Mouse (Mus musculus) cerebellum, adult 11 months (tissue): ENCODE measurements at regions not wholly inside any gene's neighbourhood (a gene's known extent, or its start where the extent isn't known, plus 50 kb on each side); places are given as distances from the start of the nearest gene placed in this dataset.

ENCODE experiments used
- DNase-seq: peaks from one replicate; pipeline ENCODE4 v3.0.0; 2022

DNA sequence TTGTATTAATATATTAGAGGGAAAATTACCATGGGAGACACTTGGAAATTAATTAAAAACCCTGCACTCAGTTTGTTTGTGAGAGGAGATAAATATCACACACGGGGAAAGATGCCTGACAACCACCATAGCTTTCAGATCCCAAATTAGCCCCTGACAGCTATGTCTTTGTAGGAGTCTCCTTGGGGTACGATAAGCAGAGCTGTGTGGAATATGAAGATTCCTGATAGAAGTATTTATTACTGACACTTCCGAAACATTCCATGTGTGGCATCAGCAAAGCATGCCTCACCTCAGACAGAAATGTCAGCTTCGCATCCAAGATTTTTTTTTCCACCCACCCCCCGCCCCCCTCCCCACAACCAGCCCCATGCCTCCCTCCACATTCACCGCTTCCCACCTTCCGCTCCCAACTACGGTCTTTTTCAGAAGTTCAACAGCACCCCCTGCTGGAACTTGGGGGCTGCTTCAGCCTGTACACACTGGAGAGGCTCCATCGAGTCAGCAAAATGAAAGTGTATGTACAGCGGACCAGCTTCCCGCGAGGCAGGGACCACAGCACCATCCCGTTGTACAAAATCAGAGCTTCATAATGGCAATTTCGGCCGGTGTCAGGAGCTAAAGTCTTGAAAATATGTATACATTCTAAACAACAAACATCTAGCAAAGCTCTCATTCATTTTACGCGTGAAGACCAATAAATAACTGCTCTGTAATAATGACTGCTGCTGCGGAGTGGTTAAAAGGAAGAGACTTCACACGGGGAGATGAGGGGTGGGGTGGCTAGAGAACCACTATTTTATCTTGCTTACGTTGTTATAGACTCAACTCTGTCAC, 66.7 kb downstream of the Rwdd3 start:
- peak; percentile 65 for DNase-seq

DNA sequence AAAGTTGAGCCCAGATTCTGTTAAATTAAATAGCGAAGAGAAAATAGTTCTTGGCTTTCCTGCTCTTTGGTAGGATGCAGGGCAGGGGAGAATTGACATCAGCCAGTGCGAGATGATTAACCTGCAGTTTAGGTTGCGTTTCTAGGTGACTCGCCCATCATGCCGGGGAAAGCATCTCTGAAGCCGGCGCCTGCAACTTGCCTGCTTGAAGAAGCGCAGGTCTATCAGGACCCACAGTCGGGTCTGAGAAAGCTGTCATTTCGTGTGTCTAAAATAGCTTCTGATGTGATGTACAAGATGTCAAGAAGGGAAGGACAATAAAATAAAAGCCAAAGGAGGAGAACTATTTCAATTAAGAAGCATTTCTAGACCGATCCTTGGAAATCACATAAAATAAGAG, 68.6 kb downstream of the Rwdd3 start:
- DNase-seq, result no peak

DNA sequence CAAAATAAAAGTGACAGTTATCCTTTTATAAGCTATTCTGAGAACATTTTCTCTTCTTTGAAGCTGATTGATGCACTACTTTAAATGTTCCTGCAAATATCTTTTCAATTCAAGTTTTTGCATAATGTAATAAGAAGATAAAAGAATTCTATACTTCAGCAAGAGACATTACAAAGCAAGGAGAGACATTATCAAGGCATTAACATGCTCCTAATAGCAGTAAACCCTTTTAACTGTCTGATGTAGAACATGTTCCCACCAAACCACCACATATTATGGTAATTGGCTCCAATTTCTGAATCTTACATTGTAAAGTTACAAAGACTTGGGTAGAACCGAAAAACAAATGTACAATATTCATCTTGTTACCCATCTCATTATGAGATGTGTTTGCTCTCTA, 69.4 kb downstream of the Rwdd3 start:
- no peak for DNase-seq

DNA sequence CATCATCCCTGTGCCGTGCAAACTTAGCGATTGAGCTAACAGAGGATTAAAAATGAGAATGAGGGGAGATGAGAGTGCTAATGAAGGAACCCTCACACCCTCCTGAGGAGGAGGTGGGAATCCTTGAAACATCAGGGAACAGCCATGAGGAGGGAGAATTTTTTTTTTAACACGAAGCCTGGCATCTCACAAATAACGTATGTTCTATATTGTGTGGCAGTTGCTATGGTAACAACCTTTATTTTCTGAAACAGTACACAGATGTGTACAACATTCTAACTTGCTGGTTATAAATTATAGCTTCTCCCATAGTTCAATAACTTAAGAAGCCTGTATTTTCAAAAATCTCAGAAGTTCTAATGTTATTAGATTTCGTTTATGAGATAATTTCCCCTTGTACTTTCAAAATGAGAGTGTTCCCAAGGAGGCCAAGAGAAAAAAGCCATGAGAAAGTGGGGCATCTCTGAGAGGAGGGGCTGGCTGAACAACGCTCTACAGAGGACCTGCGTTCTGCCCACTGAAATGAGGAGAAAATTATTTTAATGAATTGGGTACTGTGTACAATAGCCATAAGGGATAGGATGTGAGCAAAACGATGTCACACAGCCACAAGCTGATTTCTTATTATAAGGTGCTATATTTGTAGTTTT, 71.2 kb downstream of the Rwdd3 start:
- no peak for DNase-seq

DNA sequence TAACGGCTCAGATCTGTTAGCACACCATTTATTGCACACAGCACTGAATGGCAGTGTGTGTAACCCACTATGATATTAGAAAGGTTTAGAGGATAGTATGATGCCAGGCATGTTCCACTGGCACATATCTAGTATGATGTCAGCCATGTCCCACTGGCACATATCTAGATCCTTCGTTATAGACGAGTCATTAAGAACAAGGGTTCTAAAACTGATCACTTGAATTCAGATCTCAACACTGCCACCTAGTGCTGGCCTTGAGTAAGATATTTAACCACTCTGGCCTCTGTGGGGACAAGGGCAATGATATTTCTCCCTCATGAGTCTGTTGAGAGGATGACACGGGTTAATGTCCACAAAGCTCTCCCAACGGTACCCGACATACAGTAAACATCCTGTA, 78.0 kb downstream of the Rwdd3 start:
- DNase-seq, result peak; percentile 62

DNA sequence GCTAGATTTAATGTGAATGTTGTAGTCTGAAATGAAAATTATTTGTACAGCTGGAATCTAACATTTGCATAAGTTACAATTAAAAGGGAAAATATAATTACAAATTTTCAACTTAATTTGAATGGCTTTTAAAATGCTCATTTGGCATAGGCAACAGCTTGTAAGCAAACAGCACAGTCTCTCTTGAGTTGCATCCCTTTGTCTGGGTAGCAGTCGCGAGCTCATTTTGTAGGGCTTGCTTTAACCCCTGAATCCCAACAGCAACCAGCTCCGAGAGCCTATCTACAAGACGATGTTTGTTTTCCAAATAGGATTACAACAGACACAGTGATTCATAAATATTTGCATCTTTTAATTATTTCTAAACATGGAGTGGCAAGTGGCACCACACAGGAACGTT, 82.8 kb downstream of the Rwdd3 start:
- no peak for DNase-seq

DNA sequence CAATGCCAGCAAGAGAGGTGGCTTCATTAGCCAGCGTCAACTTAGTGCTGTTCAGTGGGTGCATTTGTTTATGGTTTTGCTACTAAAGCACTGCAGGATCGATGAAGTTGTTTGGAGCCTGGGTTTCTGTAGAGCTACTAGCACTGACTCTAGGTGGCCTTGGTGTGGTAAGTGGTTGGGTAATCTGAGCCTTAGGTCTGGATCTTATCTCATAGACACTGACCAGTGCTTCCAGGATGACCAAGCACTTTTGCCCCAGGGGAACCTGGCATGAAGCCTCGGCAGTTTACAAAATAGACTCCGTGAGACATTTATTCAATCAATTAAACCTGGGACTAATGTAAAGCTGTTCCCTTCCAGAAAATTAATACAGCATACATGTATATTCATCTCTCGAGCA, 102.8 kb downstream of the Rwdd3 start:
- DNase-seq, result no peak

DNA sequence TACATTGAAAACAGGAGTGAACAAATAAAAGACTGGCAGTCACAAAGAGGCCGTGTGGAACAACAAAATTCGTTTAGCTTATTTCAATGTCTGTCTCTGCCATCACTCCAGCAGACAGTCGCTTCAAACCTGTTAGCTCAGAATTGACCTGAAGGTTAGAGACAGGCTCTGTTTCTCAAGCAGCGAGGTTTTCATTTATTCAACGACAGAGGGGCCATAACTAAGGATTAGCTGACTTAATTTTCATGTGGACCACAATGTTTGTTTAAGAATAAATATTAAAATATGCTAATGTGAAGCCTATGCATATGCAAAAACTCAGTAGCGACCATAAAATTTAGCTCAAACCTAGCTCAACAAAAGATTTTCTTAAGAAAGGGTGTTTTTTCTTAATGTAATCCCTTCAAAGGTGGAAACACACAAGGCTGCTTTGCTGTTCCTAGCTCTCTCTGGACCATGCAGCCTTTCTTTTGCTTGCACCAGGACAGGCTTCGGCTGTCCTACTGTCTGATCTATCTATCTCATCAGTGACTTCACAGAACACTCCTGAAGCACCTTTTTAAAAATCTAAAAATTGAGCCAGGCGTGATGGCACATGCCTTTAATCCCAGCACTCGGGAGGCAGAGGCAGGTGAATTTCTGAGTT, 135.5 kb downstream of the Rwdd3 start:
- no peak for DNase-seq

DNA sequence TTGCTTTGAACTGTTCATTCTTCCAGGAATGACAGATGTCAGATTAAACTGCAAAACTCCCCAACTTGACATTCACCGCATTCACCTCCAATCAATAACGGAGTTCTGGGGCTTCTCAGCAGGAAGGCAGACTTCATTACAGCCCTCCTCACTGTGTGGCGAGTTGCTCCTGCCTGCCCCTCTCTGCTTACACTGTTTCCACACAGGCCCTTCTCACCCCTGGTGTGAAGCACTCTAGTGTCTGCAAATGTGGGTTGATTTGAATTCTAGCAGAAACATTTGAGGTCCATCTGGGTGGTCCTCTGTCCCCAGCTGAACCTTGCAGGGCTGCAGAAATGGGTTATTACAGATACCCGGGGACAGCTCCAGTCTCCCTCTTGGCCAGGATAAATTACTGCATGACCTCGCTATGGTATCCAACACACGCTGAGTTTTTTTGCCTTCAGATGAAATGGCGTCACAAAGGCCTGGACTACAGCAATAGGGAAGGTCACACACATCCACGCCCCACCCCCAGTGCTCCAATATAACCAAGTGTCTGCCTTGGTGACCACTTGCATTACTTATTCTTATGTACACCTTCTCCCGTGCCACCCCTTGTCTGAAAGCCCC, 145.8 kb downstream of the Rwdd3 start:
- no peak for DNase-seq

DNA sequence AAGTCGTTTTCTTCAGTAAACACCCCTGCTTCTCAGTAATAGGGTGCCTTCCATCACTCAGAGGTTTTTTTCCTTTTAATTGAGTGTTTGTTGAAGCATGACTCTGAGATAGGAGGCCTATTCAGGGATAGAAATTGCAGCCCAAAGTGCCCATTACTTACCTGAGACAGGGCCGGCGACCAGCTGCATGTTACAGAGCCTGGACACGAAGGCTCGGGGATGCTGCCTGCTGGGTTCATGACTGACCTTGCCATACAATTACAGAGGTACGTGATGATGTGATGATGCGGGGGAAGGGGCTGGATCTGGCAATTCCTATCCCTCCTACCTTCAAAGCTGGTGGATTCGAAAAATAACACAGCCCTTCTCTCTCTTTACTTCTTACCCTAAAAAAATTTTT, 146.7 kb downstream of the Rwdd3 start:
- no peak for DNase-seq

DNA sequence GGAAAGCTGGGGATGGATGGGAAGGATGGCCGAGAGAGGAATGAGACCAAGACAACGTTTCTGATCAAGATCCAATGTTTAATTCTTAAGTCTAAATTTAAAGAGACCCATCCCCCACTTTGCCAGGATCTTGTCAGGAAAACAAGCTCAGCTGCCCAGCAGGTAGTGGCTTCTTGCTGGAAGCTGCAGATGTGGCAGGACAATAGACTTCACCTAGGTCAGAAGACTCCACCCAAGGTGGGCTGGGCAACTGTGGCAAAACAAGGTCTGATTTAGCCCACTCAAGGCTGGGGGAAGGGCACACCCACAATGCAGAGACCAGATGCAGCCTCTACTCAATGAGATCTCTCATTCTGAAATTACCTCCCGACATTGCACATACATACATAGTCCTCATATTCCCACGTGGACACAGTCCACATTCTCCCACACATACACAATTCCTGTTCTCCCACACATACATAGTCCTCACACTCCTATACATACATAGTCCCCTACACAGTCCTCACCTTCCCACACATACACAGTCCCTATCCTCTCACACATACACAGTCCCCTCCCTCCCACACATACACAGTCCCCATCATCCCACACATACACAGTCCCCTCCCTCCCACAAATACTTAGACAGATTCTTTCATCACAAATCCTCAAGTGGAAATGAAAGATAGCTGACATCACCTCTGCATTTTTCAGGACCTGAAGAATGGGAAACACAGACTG, 150.2 kb downstream of the Rwdd3 start:
- no peak for DNase-seq

DNA sequence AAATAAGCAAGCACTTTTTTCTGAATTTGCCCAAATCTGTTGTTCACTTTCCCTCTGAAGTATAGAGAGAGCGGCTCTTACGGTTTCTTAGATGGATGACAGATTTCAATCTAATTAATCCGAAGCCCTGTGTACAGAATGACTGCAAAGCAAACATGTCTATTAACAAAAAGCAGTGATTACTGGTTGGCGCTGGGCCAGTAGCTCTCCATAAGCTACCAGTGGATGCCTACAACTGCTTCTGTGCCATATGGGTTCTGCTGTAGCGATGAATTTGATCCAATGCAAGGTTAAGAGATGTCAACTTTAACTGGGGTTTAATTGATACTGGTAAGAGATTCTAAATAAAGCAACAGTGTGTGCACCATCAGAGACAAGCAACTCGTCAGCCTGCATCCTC, 162.3 kb downstream of the Rwdd3 start:
- no peak for DNase-seq

DNA sequence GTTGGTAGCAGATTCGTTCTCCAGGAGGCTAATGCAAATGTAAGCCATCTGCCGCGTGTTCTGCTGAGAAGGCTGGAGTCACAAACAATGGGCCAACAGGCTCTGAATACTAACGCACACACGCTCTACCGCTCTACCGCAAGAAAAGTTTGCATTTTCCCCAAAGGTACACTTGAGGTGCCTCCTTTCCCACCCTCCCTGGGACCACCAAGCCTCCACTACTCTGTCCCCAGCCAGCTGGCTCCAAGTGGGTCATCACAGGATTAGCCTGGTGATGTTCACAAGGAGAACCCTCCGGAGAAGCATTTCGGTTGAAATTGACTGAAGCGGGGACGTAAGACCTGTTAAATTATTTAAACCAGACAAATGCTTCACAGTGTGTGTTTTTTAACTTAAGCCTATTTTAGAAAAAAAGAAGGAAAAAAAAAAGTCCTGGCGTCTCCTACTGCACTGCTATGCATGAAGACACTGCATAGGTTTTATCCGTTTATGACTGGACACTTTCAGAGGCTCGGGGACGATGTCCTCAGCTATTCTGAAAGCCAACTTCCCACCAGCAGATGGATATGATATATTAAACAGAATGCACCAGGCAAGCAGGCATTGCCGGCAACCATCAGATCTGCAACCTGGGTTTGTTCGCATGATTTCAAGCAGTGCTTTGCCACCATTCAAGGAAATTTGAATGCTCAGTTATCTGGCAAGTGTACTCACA, 187.8 kb downstream of the Rwdd3 start:
- DNase-seq, result peak; percentile 42

DNA sequence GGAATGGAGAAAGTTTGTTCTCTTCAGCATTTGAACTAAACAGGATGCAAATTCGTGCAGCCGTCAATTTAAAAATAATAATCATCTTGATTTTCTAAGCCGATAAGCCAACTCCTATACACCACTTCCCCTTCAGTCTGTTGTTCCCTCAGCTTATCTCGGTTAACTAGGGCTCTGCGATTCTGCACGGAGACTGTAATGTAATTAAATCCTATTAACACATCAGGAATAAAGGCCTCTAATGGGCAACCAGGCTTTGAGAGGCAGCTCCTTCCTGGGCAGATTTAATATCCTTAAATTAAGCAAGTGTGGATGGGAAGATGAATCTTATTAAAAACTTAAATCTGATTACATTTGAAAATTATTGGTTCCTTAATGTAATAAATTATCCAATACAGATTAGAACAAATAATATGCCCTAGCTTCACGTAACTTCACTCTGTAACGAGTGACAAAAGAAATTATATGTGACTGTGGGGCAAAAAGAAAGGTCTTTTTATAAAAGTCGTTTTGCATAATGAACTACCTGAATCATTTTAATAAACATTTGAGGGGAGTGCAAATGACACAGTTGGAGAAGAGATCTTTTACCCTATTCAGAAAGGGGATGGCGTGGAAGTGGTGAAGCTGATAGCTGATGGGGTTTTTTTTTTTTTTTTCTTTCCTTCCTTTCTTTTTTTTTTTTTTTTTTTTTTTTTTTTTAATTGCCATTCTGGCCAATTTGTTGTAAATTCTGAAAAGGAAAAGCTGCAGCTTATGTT, 188.5 kb downstream of the Rwdd3 start:
- no peak for DNase-seq

DNA sequence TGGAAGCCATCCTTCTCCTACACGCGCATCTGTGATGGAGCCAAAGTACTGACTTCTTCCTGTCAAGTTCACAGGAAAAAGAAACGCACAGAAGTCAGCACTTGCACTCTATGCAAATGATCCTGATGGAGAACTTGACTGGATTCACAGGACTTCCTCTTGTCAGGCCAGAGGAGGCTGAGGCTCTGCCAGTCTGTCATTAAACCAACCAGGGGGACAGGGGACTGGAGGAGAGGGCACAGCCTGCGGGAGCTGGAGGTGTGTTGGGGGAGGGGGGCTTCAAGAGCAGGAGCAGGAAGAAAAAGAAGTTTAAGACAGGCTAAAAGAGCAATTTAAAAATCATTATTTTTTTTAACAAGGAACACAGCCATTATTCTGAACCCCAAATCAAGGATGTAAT, 189.3 kb downstream of the Rwdd3 start:
- DNase-seq, result no peak

DNA sequence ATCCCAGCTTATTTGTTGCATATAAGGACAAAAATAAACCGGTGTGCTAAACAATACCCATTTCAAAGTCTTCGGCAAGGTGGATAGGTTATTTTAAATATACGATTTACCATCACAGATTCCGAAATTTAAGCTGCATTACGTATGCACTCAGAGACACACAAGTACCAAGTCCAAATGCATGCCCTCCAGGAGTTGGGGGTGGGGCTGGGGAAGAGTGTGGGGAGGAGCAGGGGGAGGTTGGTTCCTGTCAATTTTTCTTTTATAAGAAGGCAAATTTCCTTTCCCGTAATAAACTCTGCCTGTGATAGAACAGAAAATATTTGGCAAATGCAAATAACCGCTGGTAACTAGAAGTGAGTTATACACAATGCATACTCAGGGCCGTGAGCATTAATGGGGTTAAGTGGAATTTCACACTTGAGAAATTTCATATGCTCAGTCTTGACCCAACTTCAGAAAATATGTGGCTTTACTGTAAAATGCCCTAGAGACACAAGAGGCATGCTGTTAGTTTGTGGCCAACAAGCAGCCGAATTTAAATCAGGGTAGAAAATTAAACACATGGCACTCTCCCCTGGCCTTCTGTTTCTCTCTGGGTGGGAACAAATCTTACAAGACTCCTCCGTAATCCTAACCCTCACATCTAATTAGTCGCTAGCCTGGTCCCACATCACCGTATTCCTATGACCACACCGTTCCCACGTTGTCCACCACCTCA, 200.6 kb downstream of the Rwdd3 start:
- peak; percentile 27 for DNase-seq

DNA sequence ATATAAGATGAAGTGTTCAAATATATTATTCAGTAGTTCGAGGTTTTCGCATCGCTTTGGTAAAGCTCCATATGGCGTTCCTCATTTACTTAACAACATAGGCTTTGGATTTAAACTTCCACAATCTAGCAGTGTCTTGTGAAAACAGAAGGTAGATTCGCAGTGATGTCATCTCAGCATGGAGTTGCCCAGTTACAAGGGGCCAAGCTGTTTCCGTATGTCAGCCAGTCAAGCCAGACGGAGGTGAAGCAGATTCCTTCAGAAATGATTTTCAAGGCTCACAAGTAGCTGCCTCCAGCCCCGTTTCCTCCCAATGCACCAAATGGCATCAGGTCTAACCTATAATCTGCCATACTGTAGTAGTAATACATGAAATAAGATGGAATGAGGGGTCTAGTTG, 224.6 kb downstream of the Rwdd3 start:
- DNase-seq, result peak; percentile 73

DNA sequence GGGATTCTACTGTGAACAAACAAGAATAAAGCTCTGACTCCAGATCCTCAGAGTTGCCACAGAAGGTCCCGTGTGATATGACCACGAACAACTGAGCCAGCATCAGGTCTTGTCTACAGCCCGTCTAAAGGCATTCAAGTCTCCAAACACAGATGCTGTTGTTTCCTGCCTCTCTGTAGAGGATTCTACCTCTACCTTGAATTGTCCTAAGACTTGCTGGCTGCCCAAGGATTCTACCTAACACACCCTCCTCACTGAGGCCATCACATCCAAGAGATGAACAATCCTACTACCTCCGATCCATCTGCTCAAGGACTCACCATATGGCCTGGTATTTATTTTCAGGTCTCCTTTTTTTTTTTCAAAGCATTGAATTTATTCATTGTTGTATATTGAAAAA, 237.1 kb downstream of the Rwdd3 start:
- DNase-seq, result peak; percentile 58

DNA sequence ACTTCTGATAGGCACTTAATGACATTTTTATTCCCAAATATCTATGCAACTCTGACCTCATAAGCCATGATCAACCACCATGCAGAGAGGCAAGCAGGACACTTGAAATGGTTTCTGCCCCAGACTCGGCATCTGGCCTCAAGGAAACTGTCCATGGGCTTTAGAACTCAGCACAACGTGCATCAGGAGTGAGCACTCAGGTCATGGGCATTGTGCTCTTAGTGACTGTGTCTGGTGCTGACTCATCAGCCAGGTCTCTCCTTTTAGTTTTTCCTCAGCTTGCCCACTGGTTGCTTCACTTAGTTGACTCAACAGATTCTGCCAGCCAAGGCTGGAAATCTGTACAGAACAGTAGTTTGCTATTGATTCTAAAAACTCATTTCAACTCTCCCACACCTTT, 251.1 kb downstream of the Rwdd3 start:
- no peak for DNase-seq

DNA sequence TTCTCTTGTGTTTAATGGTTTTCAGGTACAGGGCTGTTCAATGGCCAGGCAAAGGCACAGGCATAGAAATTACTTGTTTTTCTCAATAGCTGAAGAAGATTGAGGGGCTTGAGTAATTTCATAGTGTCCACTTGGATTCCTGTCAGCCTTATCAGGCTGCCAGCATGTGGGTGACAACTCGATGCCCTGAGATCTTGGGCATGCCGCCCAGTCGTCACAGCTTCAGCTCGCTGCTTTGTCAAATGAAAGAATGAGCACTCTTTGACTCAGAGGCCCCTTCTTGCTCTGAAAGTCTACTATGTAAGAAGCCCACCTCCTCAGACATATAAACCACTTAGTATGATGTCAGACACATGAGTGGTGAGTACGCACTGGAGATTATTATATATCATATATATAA, 272.6 kb downstream of the Rwdd3 start:
- no peak for DNase-seq

DNA sequence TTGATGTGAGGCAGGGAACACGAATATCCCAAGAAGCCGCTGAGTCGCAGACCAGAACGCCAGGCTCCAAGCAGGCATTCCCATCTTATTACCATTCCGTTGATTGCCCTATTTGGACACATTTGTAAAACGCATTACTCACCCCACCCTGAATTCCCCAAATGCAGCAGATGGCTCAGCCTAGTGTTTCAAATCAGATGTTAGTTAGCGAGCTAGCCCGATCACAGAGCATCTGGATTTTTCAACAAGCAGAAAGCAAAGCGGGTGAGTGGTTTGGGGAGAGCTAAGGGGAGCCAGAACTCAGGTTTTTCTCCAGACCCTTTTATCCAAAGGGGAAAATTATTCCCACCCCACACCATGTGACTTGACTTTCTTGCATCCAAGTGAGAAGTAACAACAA, 273.2 kb downstream of the Rwdd3 start:
- no peak for DNase-seq
